Mouse (Mus musculus) MEL (cell line): ENCODE measurements around the gene Ezr. TPM values are rescaled to one million over a fixed set of nuclear protein-coding genes. Genes with fewer than 3 reads are reported as not detected.

Experiments used
- DNase-seq: peaks from one replicate; pipeline ENCODE4 v3.0.0; 2011; ENCODE audit warnings: low read depth, low spot score
- H3K27ac ChIP-seq: 2 replicates; pipeline ENCODE4 v1.5.1; 2012; ENCODE audit warnings: low read depth, mild to moderate bottlenecking, control low read depth, low read length, moderate library complexity; ENCODE audit not compliant: control insufficient read depth
- H3K27me3 ChIP-seq, 2 experiments: fragments of 150-350 bp in 1 of 2; sonication (generic) in 1 of 2; 2 replicates each; pipeline ENCODE4 v1.6.1; 2012; ENCODE audit warnings: low read length in 2 of 2, mild to moderate bottlenecking in 2 of 2, improper control_type of control experiment in 1 of 2, moderate library complexity in 1 of 2; ENCODE audit not compliant: insufficient read depth in 2 of 2, control insufficient read depth in 1 of 2
- H3K36me3 ChIP-seq, 2 experiments: 2 replicates each; pipeline ENCODE4 v1.6.1; 2012 to 2014; ENCODE audit warnings: low read length in 2 of 2, improper control_type of control experiment in 1 of 2, inconsistent platforms in 1 of 2, mild to moderate bottlenecking in 1 of 2; ENCODE audit not compliant: insufficient read depth in 2 of 2, control insufficient read depth in 1 of 2
- H3K4me1 ChIP-seq, 2 experiments: fragments of 150-350 bp in 1 of 2; sonication (generic) in 1 of 2; 2 replicates each; pipeline ENCODE4 v1.6.1; 2012; ENCODE audit warnings: low read length in 2 of 2, improper control_type of control experiment in 1 of 2, mild to moderate bottlenecking in 1 of 2; ENCODE audit not compliant: insufficient read depth in 2 of 2, control insufficient read depth in 1 of 2
- H3K4me3 ChIP-seq, 2 experiments: fragments of 150-350 bp in 1 of 2; sonication (generic) in 1 of 2; 2 replicates each; pipeline ENCODE4 v1.5.1; 2012; ENCODE audit warnings: low read depth in 2 of 2, low read length in 2 of 2, mild to moderate bottlenecking in 2 of 2, moderate library complexity in 2 of 2, control low read depth in 1 of 2, improper control_type of control experiment in 1 of 2; ENCODE audit not compliant: control insufficient read depth in 1 of 2, insufficient read depth in 1 of 2
- H3K79me2 ChIP-seq: 2 replicates; pipeline ENCODE4 v1.6.1; 2012; ENCODE audit warnings: mild to moderate bottlenecking, low read length, moderate library complexity; ENCODE audit not compliant: control insufficient read depth, poor library complexity, insufficient read depth
- H3K9ac ChIP-seq: 2 replicates; pipeline ENCODE4 v1.6.1; 2012; ENCODE audit warnings: low read depth, mild to moderate bottlenecking, control low read depth, low read length, moderate library complexity; ENCODE audit not compliant: control insufficient read depth, poor library complexity, severe bottlenecking
- H3K9me3 ChIP-seq: fragments of 150-350 bp; sonication (generic); replicated peaks from 2 replicates; pipeline ENCODE4 v1.6.1; 2012; ENCODE audit warnings: mild to moderate bottlenecking, low read length, improper control_type of control experiment, moderate library complexity; ENCODE audit not compliant: insufficient read depth
- CHD2 ChIP-seq: IDR thresholded peaks from 2 replicates; pipeline ENCODE4 v1.6.1; 2011; ENCODE audit warnings: low read length, improper control_type of control experiment
- CTCF ChIP-seq, 3 experiments: IDR thresholded peaks in 2 of 3; conservative IDR thresholded peaks in 1 of 3; 2 replicates each; pipeline ENCODE4 v1.5.1; 2011 to 2012; ENCODE audit warnings: low read length in 3 of 3, low read depth in 2 of 3, mild to moderate bottlenecking in 2 of 3, improper control_type of control experiment in 1 of 3, inconsistent platforms in 1 of 3, mixed read lengths in 1 of 3, moderate library complexity in 1 of 3; ENCODE audit not compliant: control insufficient read depth in 1 of 3, insufficient read depth in 1 of 3, poor library complexity in 1 of 3, severe bottlenecking in 1 of 3
- E2F4 ChIP-seq: IDR thresholded peaks from 2 replicates; pipeline ENCODE4 v1.6.1; 2011; ENCODE audit warnings: low read depth, low read length, improper control_type of control experiment, borderline replicate concordance
- GABPA ChIP-seq: IDR thresholded peaks from 2 replicates; pipeline ENCODE4 v1.6.1; 2012; ENCODE audit warnings: low read depth, mild to moderate bottlenecking, inconsistent platforms, low read length, improper control_type of control experiment, moderate library complexity
- GATA1 ChIP-seq: IDR thresholded peaks from 2 replicates; pipeline ENCODE4 v1.6.1; 2011; ENCODE audit warnings: low read depth, low read length, improper control_type of control experiment
- KAT2A ChIP-seq: conservative IDR thresholded peaks from 2 replicates; pipeline ENCODE4 v1.6.1; 2012; ENCODE audit warnings: low read depth, low read length, improper control_type of control experiment, inconsistent platforms
- MAX ChIP-seq: IDR thresholded peaks from 2 replicates; pipeline ENCODE4 v1.6.1; 2011; ENCODE audit warnings: low read length, improper control_type of control experiment
- MYB ChIP-seq: IDR thresholded peaks from 2 replicates; pipeline ENCODE4 v1.6.1; 2011; ENCODE audit warnings: mild to moderate bottlenecking, low read depth, low read length, improper control_type of control experiment
- POLR2AphosphoS5 ChIP-seq: IDR thresholded peaks from 2 replicates; pipeline ENCODE4 v1.6.1; 2012; ENCODE audit warnings: low read depth, borderline replicate concordance, mild to moderate bottlenecking, inconsistent platforms, low read length, moderate library complexity, mixed read lengths
- RAD21 ChIP-seq: IDR thresholded peaks from 2 replicates; pipeline ENCODE4 v1.6.1; 2011; ENCODE audit warnings: mild to moderate bottlenecking, low read depth, low read length, improper control_type of control experiment
- SIN3A ChIP-seq: IDR thresholded peaks from 2 replicates; pipeline ENCODE4 v1.6.1; 2012; ENCODE audit warnings: low read length, improper control_type of control experiment, inconsistent platforms
- TBP ChIP-seq: IDR thresholded peaks from 2 replicates; pipeline ENCODE4 v1.8.0; 2011; ENCODE audit warnings: low read depth, low read length, improper control_type of control experiment
- UBTF ChIP-seq: IDR thresholded peaks from 2 replicates; pipeline ENCODE4 v1.6.1; 2012; ENCODE audit warnings: low read depth, mild to moderate bottlenecking, inconsistent platforms, low read length, improper control_type of control experiment, moderate library complexity, borderline replicate concordance; ENCODE audit not compliant: insufficient read depth
- ZC3H11A ChIP-seq: IDR thresholded peaks from 2 replicates; pipeline ENCODE4 v1.6.1; 2012; ENCODE audit warnings: low read depth, mild to moderate bottlenecking, inconsistent platforms, low read length, improper control_type of control experiment
- ZNF384 ChIP-seq: IDR thresholded peaks from 2 replicates; pipeline ENCODE4 v1.6.1; 2012; ENCODE audit warnings: low read depth, mild to moderate bottlenecking, inconsistent platforms, low read length, improper control_type of control experiment
- polyA plus RNA-seq, 2 experiments: library from polyadenylated mRNA; stranded (reverse) in 1 of 2; unstranded in 1 of 2; fragments of >175 nt in 1 of 2; fragments of >200 nt in 1 of 2; gene quantifications; 2 replicates each; pipeline versions ENCODE4 v1.2.1 to v1.2.4; 2012; ENCODE audit warnings: low replicate concordance in 2 of 2, low read depth in 1 of 2; ENCODE audit not compliant: insufficient read length in 2 of 2, insufficient read depth in 1 of 2, missing spikeins in 1 of 2
- total RNA-seq: library from RNA; depleted of rRNA; stranded (reverse); fragments of 300-350 nt; gene quantifications from 2 replicates; pipeline ENCODE4 v1.2.3, GENCODE M21; 2012

The Ezr gene
- total and polyA plus RNA-seq, 3 experiments: 48.7 to 88.7 TPM; not detected in 1

DNA sequence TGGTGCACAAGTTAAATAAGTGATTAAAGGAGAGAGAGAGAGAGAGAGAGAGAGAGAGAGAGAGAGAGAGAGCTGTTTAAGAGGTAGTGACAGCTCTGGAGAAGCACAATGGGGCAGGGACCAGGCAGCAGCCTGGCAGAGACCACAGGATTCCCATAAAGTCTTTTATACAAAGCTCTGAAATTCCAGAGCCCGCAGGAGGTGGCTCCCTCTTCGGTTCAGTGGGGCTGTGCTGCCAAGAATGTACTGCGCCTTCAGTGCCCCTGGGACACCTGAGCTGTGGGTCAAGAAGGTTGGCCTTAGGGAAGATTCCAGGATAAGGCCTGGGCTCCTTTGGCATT lies 30.2 kb upstream of the Ezr start:
- peaks cover 3 to 19% of the 10 kb centered on the region in 2 experiments; a peak in 3 of 4 replicates for H3K4me1 ChIP-seq

DNA sequence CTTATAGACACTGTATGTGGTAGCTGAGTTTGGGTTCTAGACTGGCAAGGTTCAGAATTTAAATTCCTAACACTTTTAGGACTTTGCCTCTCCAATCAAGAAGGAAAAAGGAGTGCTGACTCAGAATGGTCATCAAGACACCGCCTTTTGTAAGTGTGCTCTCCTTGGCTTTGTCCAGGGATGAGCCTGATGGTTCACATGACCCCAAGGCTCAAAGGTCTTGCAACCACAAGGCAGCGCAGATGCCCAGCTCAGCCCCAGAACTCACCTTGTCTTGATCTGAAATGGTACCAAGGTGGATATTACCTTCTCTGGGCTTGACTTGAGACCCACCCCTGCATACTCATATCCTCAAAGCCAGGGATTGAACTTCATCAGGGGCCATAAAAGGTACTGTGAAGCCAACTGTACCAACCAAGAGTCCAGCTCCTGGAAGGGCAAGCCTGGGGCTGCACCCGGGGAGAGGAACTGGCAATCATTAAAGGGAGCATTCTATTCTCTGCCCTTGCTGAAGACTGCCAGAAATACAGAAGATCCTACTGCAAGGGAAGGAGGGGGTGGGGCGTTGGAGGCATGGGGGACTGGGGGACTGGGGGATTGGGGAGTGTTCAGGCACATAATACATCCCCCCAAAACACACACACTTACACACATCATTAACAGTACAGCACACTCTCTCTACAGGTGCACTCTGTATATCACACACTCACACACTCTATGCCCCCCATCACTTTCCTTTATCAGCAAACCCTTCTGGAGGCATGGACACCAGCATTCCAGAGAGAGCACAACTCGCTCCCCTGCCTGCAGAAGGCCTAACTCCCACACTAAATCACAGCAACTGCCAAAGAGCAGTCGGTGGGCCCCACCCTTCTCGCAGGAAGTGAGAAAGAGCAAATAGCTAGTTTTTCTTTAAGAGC lies 29.6 kb upstream of the Ezr start:
- peaks cover 0 to 5% of the 10 kb centered on the region in 2 experiments; a peak in 2 of 4 replicates for H3K36me3 ChIP-seq
- no peak for DNase-seq
- H3K27ac ChIP-seq: no peak overlapping the region
- H3K9me3 ChIP-seq: no peaks in the 10 kb centered on the region
- no peaks in the 10 kb centered on the region for H3K79me2 ChIP-seq
- H3K9ac ChIP-seq: no peak overlapping the region
- H3K4me1 ChIP-seq: peaks cover 3 to 19% of the 10 kb centered on the region in 2 experiments; a peak in 3 of 4 replicates
- TF ChIP-seq SIN3A: no peak
- no peak for TF ChIP-seq CTCF (IDR thresholded peaks at IDR 0.05 in 2 of 3, conservative IDR thresholded peaks at IDR 0.05 in 1 of 3; ENCODE audit: control insufficient read depth in 1 of 3, insufficient read depth in 1 of 3, low read depth in 2 of 3, low read length in 3 of 3, poor library complexity in 1 of 3, severe bottlenecking in 1 of 3)
- no peak for TF ChIP-seq GABPA
- TF ChIP-seq RAD21: no peak
- TF ChIP-seq MYB: no peak
- no peak for TF ChIP-seq TBP
- no peak for TF ChIP-seq UBTF
- no peak for TF ChIP-seq E2F4
- TF ChIP-seq ZC3H11A: no peak
- TF ChIP-seq, all 39 proteins: peak for 0
- H3K4me3 ChIP-seq: no peak overlapping the region
- H3K27me3 ChIP-seq: no peaks in the 10 kb centered on the region

More for the DNA sequence above, 30.2 kb upstream of the Ezr start:
- no peak for DNase-seq
- no peak overlapping the region for H3K27ac ChIP-seq
- H3K9me3 ChIP-seq: no peaks in the 10 kb centered on the region
- H3K4me3 ChIP-seq: no peak overlapping the region
- no peaks in the 10 kb centered on the region for H3K27me3 ChIP-seq
- no peak overlapping the region for H3K9ac ChIP-seq
- H3K36me3 ChIP-seq: peaks cover 0 to 5% of the 10 kb centered on the region in 2 experiments; a peak in 2 of 4 replicates
- no peaks in the 10 kb centered on the region for H3K79me2 ChIP-seq
- TF ChIP-seq SIN3A (no peak), MAX (no peak), ZNF384 (no peak), POLR2AphosphoS5 (no peak), KAT2A (no peak), GATA1 (no peak), CHD2 (no peak)
